Mouse (Mus musculus): ENCODE results near the gene Ksr1.

The Ksr1 gene

GRCm38 (mm10) chr11:79122556-79122955 is 23.7 kb downstream of the Ksr1 start:
- no peak for DNase-seq

GRCm38 (mm10) chr11:79120087-79120486 is 26.1 kb downstream of the Ksr1 start:
- DNase-seq, result no peak

GRCm38 (mm10) chr11:79118918-79119377 is 27.3 kb downstream of the Ksr1 start:
- DNase-seq, result no peak

GRCm38 (mm10) chr11:79116665-79117064 is 29.5 kb downstream of the Ksr1 start:
- peak; percentile 46 to 68 for DNase-seq

- DNase-seq, result no peak
Measured at GRCm38 (mm10) chr11:79115659-79116058, 30.5 kb downstream of the Ksr1 start.

- DNase-seq, result no peak
Measured at GRCm38 (mm10) chr11:79114061-79114460, 32.1 kb downstream of the Ksr1 start.

- DNase-seq, result no peak
Measured at GRCm38 (mm10) chr11:79113397-79113796, 32.8 kb downstream of the Ksr1 start.

- peak in 1 of 2 experiments; percentile 41 for DNase-seq
Measured at GRCm38 (mm10) chr11:79112559-79113302, 33.5 kb downstream of the Ksr1 start.

- DNase-seq, result no peak
Measured at GRCm38 (mm10) chr11:79111864-79112558, 34.2 kb downstream of the Ksr1 start.

- no peak for DNase-seq
Measured at GRCm38 (mm10) chr11:79110446-79110845, 35.8 kb downstream of the Ksr1 start.

- peak in 1 of 2 experiments; percentile 31 for DNase-seq
Measured at GRCm38 (mm10) chr11:79107934-79108333, 38.3 kb downstream of the Ksr1 start.

GRCm38 (mm10) chr11:79104998-79105397 is 41.2 kb downstream of the Ksr1 start:
- no peak for DNase-seq

GRCm38 (mm10) chr11:79104538-79104937 is 41.7 kb downstream of the Ksr1 start:
- DNase-seq, result peak in 1 of 2 experiments; percentile 49

- DNase-seq, result no peak
Measured at GRCm38 (mm10) chr11:79104096-79104495, 42.1 kb downstream of the Ksr1 start.

- no peak for DNase-seq
Measured at GRCm38 (mm10) chr11:79103461-79103869, 42.7 kb downstream of the Ksr1 start.

- DNase-seq, result no peak
Measured at GRCm38 (mm10) chr11:79102280-79102679, 43.9 kb downstream of the Ksr1 start.

GRCm38 (mm10) chr11:79101568-79101967 is 44.6 kb downstream of the Ksr1 start:
- no peak for DNase-seq

GRCm38 (mm10) chr11:79099032-79099431 is 47.2 kb downstream of the Ksr1 start:
- peak; percentile 53 to 61 for DNase-seq

GRCm38 (mm10) chr11:79097736-79098135 is 48.5 kb downstream of the Ksr1 start:
- no peak for DNase-seq

GRCm38 (mm10) chr11:79096673-79097072 is 49.5 kb downstream of the Ksr1 start:
- DNase-seq, result no peak

- DNase-seq, result no peak
Measured at GRCm38 (mm10) chr11:79095713-79096112, 50.5 kb downstream of the Ksr1 start.

- peak; percentile 68 to 78 for DNase-seq
Measured at GRCm38 (mm10) chr11:79094727-79095126, 51.5 kb downstream of the Ksr1 start.

- DNase-seq, result peak; percentile 53 to 64
Measured at GRCm38 (mm10) chr11:79093986-79094695, 52.1 kb downstream of the Ksr1 start.
